Mouse (Mus musculus) liver, postnatal 0 days (tissue): ENCODE results near the gene Smg9.

Source experiments
- CTCF ChIP-seq: sonication (generic); IDR thresholded peaks from 2 replicates; pipeline ENCODE4 v1.5.1; 2016; ENCODE audit warnings: antibody characterized with exemption, low read depth
- EP300 ChIP-seq: IDR thresholded peaks from 2 replicates; pipeline ENCODE4 v1.6.1; 2016; ENCODE audit warnings: antibody characterized with exemption, low read depth, mild to moderate bottlenecking

- TF ChIP-seq CTCF (no peak), EP300 (no peak)
These were observed 8.3 kb upstream of the Smg9 start for GRCm38 (mm10) chr7:24391077-24391476.
